Mouse (Mus musculus) liver, embryonic 12.5 days (tissue): ENCODE data around the gene Six1. TPM values are rescaled to one million over a fixed set of nuclear protein-coding genes. Genes with fewer than 3 reads are reported as not detected.

Source experiments
- ATAC-seq: fragments of 200-750 bp; cut with Nextera tagmentation; 2 replicates; pipeline ENCODE4 v1.8.0; 2017; ENCODE audit warnings: moderate number of reproducible peaks, mild to moderate bottlenecking, moderate library complexity
- H3K27ac ChIP-seq: fragments of 300-500 bp; sonication (generic); 2 replicates; pipeline ENCODE4 v1.5.1; 2016; ENCODE audit warnings: mild to moderate bottlenecking
- H3K27me3 ChIP-seq: fragments of 300-500 bp; sonication (generic); replicated peaks from 2 replicates; pipeline ENCODE4 v1.6.1; 2016; ENCODE audit warnings: mild to moderate bottlenecking, moderate library complexity
- H3K36me3 ChIP-seq: fragments of 300-500 bp; sonication (generic); 2 replicates; pipeline ENCODE4 v1.6.1; 2016; ENCODE audit warnings: mild to moderate bottlenecking, moderate library complexity
- H3K4me1 ChIP-seq: fragments of 300-500 bp; sonication (generic); 2 replicates; pipeline ENCODE4 v1.6.1; 2016
- H3K4me2 ChIP-seq: fragments of 300-500 bp; sonication (generic); 2 replicates; pipeline ENCODE4 v1.6.1; 2016; ENCODE audit warnings: mild to moderate bottlenecking, moderate library complexity
- H3K4me3 ChIP-seq: fragments of 300-500 bp; sonication (generic); 2 replicates; pipeline ENCODE4 v1.5.1; 2016; ENCODE audit warnings: mild to moderate bottlenecking, moderate library complexity
- H3K9ac ChIP-seq: fragments of 300-500 bp; sonication (generic); 2 replicates; pipeline ENCODE4 v1.6.1; 2016; ENCODE audit warnings: mild to moderate bottlenecking, moderate library complexity
- H3K9me3 ChIP-seq: fragments of 300-500 bp; sonication (generic); replicated peaks from 2 replicates; pipeline ENCODE4 v1.6.1; 2016; ENCODE audit warnings: mild to moderate bottlenecking, moderate library complexity
- WGBS: fragments of 180-500 bp; shearing (Covaris S2); methylation state at CpG from one replicate; pipeline ENCODE4 v1.1.7; 2016; ENCODE audit not compliant: insufficient replicate concordance; 5-methylcytosine and 5-hydroxymethylcytosine counted together
- polyA plus RNA-seq: library from polyadenylated mRNA; unstranded; fragments of >200 nt; fragmentation: Nextera tagmentation; extraction: Ambion mirVana; gene quantifications from 2 replicates; pipeline ENCODE4 v1.2.1, GENCODE M21; 2016

The Six1 gene
- polyA plus RNA-seq, 1 experiment from 2014 or later, result 0.19 TPM

- H3K27ac ChIP-seq, result no peak overlapping the region
- under 1% methylated on average over 33 of the region's 38 CpGs for WGBS
- ATAC-seq, result peak; percentile 60
- H3K9me3 ChIP-seq, result no peaks in the 10 kb centered on the region
- H3K36me3 ChIP-seq, result no peaks in the 10 kb centered on the region
- H3K9ac ChIP-seq, result no peak overlapping the region
- H3K4me1 ChIP-seq, result peaks cover 29% of the 10 kb centered on the region
- H3K27me3 ChIP-seq, result peaks cover 97% of the 10 kb centered on the region
- peak overlapping the region; percentile 68 for H3K4me2 ChIP-seq
- peak overlapping the region; percentile 47 for H3K4me3 ChIP-seq
These were observed 7.0 kb downstream of the Six1 start for GRCm38 (mm10) chr12:73046607-73047180.

- no peak; the same call in none of the 2 replicates for ATAC-seq
- no peak overlapping the region for H3K27ac ChIP-seq
These were observed 7.7 kb downstream of the Six1 start for GRCm38 (mm10) chr12:73045724-73046606.

GRCm38 (mm10) chr12:73045046-73045723 lies 8.5 kb downstream of the Six1 start:
- Histone ChIP-seq H3K4me2 (peak overlapping the region; percentile 68), H3K36me3 (no peaks in the 10 kb centered on the region), H3K27ac (no peak overlapping the region), H3K4me3 (peak overlapping the region; percentile 47), H3K9ac (no peak overlapping the region), H3K4me1 (peaks cover 29% of the 10 kb centered on the region), H3K27me3 (peaks cover 95% of the 10 kb centered on the region), H3K9me3 (no peaks in the 10 kb centered on the region)
- WGBS, result under 1% methylated on average over 46 of the region's 46 CpGs
- no peak for ATAC-seq

More at GRCm38 (mm10) chr12:73045724-73046606, 7.7 kb downstream of the Six1 start:
- Histone ChIP-seq H3K27me3 (peaks cover 95% of the 10 kb centered on the region), H3K36me3 (no peaks in the 10 kb centered on the region), H3K4me3 (peak overlapping the region; percentile 47), H3K9ac (no peak overlapping the region), H3K4me1 (peaks cover 29% of the 10 kb centered on the region), H3K4me2 (peak overlapping the region; percentile 68), H3K9me3 (no peaks in the 10 kb centered on the region)
- 1% methylated on average over 85 of the region's 85 CpGs for WGBS

GRCm38 (mm10) chr12:73044221-73045045 lies 9.3 kb downstream of the Six1 start:
- no peaks in the 10 kb centered on the region for H3K36me3 ChIP-seq
- under 1% methylated on average over 53 of the region's 53 CpGs for WGBS
- no peaks in the 10 kb centered on the region for H3K9me3 ChIP-seq
- H3K4me3 ChIP-seq, result peak overlapping the region; percentile 47
- peak overlapping the region; percentile 68 for H3K4me2 ChIP-seq
- no peak overlapping the region for H3K27ac ChIP-seq
- H3K4me1 ChIP-seq, result peaks cover 29% of the 10 kb centered on the region
- H3K9ac ChIP-seq, result no peak overlapping the region
- peaks cover 95% of the 10 kb centered on the region for H3K27me3 ChIP-seq
- no peak for ATAC-seq

DNA sequence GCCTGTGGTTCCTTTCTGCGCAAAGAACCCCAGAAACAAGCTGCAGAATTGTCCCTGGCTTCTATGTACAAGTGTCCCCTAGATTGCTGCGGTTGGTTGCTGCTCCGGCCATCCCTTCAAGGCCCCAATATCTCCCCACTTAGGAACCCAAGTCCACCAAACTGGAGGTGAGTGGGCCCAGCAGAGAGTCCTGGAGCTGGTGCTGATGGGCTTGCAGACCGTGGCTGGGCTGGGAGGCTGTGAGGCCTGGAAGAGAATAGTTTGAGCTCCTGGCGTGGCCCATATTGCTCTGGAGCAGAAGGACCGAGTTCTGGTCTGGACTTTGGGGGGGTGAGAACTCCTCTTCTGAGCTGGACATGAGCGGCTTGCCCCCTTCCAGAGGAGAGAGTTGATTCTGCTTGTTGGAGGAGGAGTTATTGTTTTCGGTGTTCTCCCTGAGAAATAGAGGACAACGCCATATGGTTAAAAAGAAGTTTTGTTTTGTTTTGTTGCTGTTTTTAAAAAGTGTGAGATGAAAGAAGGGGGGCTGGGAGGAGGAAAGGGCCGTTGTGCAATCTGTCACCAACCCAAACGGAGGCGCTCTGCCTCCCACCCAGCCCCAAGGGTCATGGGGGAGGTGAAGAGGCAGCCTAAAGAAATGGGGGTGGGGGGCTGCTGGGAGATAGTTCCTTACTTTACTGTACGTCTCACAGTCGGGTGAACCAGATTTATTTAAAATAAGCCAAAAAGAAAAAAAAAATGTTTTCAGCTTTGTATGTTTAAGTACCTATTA lies 10.1 kb downstream of the Six1 start:
- peaks cover 29% of the 10 kb centered on the region for H3K4me1 ChIP-seq
- no peak for ATAC-seq
- no peak overlapping the region for H3K9ac ChIP-seq
- WGBS, result 9% methylated on average over 14 of the region's 14 CpGs
- H3K4me2 ChIP-seq, result no peak overlapping the region
- no peaks in the 10 kb centered on the region for H3K36me3 ChIP-seq
- peaks cover 95% of the 10 kb centered on the region for H3K27me3 ChIP-seq
- H3K9me3 ChIP-seq, result no peaks in the 10 kb centered on the region
- no peak overlapping the region for H3K27ac ChIP-seq
- no peak overlapping the region for H3K4me3 ChIP-seq

GRCm38 (mm10) chr12:73042903-73043302 lies 10.8 kb downstream of the Six1 start:
- WGBS, result 12% methylated on average over 2 of the region's 2 CpGs
- Histone ChIP-seq H3K4me3 (no peak overlapping the region), H3K27me3 (peaks cover 95% of the 10 kb centered on the region), H3K4me1 (peaks cover 29% of the 10 kb centered on the region), H3K9me3 (no peaks in the 10 kb centered on the region), H3K9ac (no peak overlapping the region), H3K27ac (no peak overlapping the region), H3K36me3 (no peaks in the 10 kb centered on the region), H3K4me2 (no peak overlapping the region)
- ATAC-seq, result no peak

DNA sequence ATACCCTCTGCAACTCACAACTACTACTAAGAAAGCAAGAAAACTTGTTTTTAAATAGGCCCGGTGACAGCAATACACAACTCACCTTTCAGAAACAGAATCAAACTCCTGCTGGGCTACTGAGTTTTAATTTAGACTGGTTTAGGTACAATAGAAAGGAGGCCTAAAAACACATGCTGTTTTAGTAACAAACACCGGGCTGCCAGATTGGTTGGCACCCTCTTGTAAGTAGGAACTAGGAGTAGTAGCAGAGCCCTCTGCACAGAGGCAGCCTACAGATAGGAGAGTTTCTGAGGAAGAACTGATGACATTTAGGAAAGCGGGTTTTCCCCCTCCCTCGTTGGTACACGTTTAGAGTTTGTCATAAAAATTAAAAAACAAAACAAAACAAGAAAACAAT lies 11.3 kb downstream of the Six1 start:
- Histone ChIP-seq H3K9ac (no peak overlapping the region), H3K4me3 (no peak overlapping the region), H3K9me3 (no peaks in the 10 kb centered on the region), H3K27ac (no peak overlapping the region), H3K27me3 (peaks cover 95% of the 10 kb centered on the region), H3K36me3 (no peaks in the 10 kb centered on the region), H3K4me2 (no peak overlapping the region), H3K4me1 (peaks cover 29% of the 10 kb centered on the region)
- ATAC-seq, result no peak
- 6% methylated on average over 5 of the region's 5 CpGs for WGBS

GRCm38 (mm10) chr12:73041256-73041630 lies 12.4 kb downstream of the Six1 start:
- no peak overlapping the region for H3K27ac ChIP-seq
- no peak for ATAC-seq
- peaks cover 91% of the 10 kb centered on the region for H3K27me3 ChIP-seq
- H3K4me2 ChIP-seq, result no peak overlapping the region
- 1% methylated on average over 10 of the region's 10 CpGs for WGBS
- H3K9ac ChIP-seq, result no peak overlapping the region
- no peaks in the 10 kb centered on the region for H3K9me3 ChIP-seq
- H3K4me3 ChIP-seq, result no peak overlapping the region
- peaks cover 22% of the 10 kb centered on the region for H3K4me1 ChIP-seq
- H3K36me3 ChIP-seq, result no peaks in the 10 kb centered on the region

DNA sequence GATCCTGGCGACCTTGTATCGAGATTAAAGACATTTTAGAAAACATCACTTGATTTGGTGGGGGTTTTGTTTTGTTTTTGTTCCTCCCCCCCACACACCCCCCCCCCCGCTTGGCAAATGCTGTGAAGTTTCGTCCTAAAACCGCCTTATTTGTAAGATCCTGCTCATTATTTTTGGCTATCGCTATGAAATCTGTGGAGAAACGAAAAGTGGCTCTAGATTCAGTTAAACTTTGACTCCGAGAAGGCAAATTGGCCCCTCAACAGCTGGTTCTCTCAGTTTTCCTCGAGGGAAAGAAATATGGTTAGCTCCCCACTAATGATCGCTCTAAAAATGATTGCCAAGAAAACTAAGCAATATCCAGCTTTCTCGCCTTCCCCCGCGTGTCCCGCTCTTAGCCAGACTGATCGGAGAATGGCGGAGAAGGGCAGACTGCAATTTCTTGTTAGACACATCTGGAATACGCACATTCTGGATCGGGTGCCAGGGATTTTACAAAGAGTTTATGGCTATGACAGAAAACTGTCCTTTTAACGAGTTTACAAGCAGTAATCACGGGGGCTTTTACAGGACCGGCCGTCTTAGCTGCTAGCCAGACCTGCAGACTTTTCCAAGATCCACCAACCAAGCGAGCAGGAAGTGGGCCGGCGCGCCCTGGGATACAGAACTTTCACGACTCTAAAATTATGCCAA lies 13.0 kb downstream of the Six1 start:
- peaks cover 91% of the 10 kb centered on the region for H3K27me3 ChIP-seq
- H3K36me3 ChIP-seq, result no peaks in the 10 kb centered on the region
- H3K9me3 ChIP-seq, result no peaks in the 10 kb centered on the region
- H3K4me3 ChIP-seq, result no peak overlapping the region
- no peak overlapping the region for H3K9ac ChIP-seq
- 3% methylated on average over 27 of the region's 27 CpGs for WGBS
- H3K27ac ChIP-seq, result no peak overlapping the region
- peaks cover 17% of the 10 kb centered on the region for H3K4me1 ChIP-seq
- ATAC-seq, result no peak
- no peak overlapping the region for H3K4me2 ChIP-seq

DNA sequence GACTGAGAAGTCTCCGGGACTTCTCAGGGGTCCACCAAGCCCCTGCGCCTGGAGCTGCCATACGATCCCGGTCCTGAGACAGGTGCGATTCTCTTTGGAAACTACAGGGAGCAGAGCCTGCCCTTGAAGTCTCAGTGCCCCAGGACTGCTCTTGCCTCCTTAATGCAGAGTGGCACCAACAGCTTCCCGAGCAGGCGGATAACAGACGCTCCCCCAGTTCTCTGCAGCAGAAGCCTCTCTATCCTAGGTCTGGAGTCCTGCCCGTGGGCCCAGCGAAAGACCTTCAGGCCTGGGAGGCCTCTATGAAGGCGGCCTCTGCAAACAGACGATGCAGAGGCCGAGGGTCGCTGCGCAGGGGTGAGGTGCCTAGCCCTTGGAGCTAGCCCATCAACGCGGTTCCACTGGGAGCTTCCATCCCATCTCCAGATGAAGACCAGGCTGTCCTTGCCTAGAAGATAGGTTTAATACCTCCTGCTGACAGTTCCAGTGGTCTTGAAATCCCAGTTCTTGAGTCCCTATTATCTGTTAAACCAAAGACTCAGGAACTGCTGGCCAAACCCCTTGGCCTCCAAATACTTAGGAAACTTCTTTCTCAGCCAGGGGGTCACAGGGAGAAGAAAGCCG lies 13.6 kb downstream of the Six1 start:
- 3% methylated on average over 18 of the region's 18 CpGs for WGBS

More for the DNA sequence above, 13.6 kb downstream of the Six1 start:
- Histone ChIP-seq H3K9ac (no peak overlapping the region), H3K36me3 (no peaks in the 10 kb centered on the region), H3K27ac (no peak overlapping the region), H3K27me3 (peaks cover 91% of the 10 kb centered on the region), H3K4me1 (peaks cover 16% of the 10 kb centered on the region; the same call in 1 of the 2 replicates), H3K4me2 (no peak overlapping the region), H3K4me3 (no peak overlapping the region), H3K9me3 (no peaks in the 10 kb centered on the region)
- no peak for ATAC-seq
